Mouse (Mus musculus) G1E (cell line): Measurements from ENCODE around the gene Tbc1d1. TPM values are rescaled to one million over a fixed set of nuclear protein-coding genes. Genes with fewer than 3 reads are reported as not detected.

Source experiments
- ATAC-seq: 2 replicates; pipeline ENCODE4 v1.8.0; 2016; ENCODE audit warnings: mild to moderate bottlenecking; ENCODE audit not compliant: insufficient number of reproducible peaks, poor library complexity, low FRiP score, severe bottlenecking; ENCODE audit errors: extremely low read depth
- DNase-seq: peaks from one replicate; pipeline ENCODE4 v3.0.0; 2012; ENCODE audit warnings: low spot score
- H3K27me3 ChIP-seq: 2 replicates; pipeline ENCODE4 v1.6.1; 2012; ENCODE audit warnings: mild to moderate bottlenecking, low read length, inconsistent platforms; ENCODE audit not compliant: insufficient read depth
- H3K36me3 ChIP-seq: replicated peaks from 2 replicates; pipeline ENCODE3; 2012; ENCODE audit warnings: mild to moderate bottlenecking, inconsistent platforms
- H3K4me1 ChIP-seq: 2 replicates; pipeline ENCODE4 v1.6.1; 2012; ENCODE audit warnings: low read depth, low read length, inconsistent platforms, mixed read lengths; ENCODE audit not compliant: insufficient read depth
- H3K4me3 ChIP-seq: 2 replicates; pipeline ENCODE4 v1.5.1; 2012; ENCODE audit warnings: low read depth, mild to moderate bottlenecking, inconsistent platforms, low read length, moderate library complexity, mixed read lengths
- H3K9me3 ChIP-seq: replicated peaks from 2 replicates; pipeline ENCODE4 v1.6.1; 2012; ENCODE audit warnings: inconsistent platforms
- CTCF ChIP-seq: IDR thresholded peaks from 2 replicates; pipeline ENCODE4 v1.5.1; 2012; ENCODE audit warnings: low read depth, low read length, inconsistent platforms, mixed read lengths
- GATA1 ChIP-seq: IDR thresholded peaks from 2 replicates; pipeline ENCODE4 v1.6.1; 2012; ENCODE audit warnings: borderline replicate concordance, low read length, inconsistent platforms, mixed read lengths
- GATA2 ChIP-seq: IDR thresholded peaks from 2 replicates; pipeline ENCODE4 v1.6.1; 2012; ENCODE audit warnings: low read depth, low read length, inconsistent platforms, borderline replicate concordance
- POLR2AphosphoS5 ChIP-seq: IDR thresholded peaks from 2 replicates; pipeline ENCODE4 v1.6.1; 2012; ENCODE audit warnings: low read depth, low read length, inconsistent platforms; ENCODE audit not compliant: insufficient replicate concordance
- TAL1 ChIP-seq: conservative IDR thresholded peaks from 2 replicates; pipeline ENCODE4 v1.6.1; 2012; ENCODE audit warnings: low read depth, low read length, inconsistent platforms, mixed read lengths
- polyA plus RNA-seq: library from polyadenylated mRNA; stranded (reverse); fragments of >175 nt; gene quantifications from 2 replicates; pipeline ENCODE4 v1.2.3, GENCODE M21; 2012
- total RNA-seq, 2 experiments: library from RNA; stranded (forward) in 1 of 2; stranded (reverse) in 1 of 2; fragments of 200-1000 nt in 1 of 2; fragments of >200 nt in 1 of 2; fragmentation: Nextera tagmentation in 1 of 2; gene quantifications; 2 replicates each; pipeline ENCODE4 v1.2.3; 2014 to 2017

The Tbc1d1 gene
- total and polyA plus RNA-seq, 3 experiments = 4.2 to 17.3 (median 11.7) TPM

DNA sequence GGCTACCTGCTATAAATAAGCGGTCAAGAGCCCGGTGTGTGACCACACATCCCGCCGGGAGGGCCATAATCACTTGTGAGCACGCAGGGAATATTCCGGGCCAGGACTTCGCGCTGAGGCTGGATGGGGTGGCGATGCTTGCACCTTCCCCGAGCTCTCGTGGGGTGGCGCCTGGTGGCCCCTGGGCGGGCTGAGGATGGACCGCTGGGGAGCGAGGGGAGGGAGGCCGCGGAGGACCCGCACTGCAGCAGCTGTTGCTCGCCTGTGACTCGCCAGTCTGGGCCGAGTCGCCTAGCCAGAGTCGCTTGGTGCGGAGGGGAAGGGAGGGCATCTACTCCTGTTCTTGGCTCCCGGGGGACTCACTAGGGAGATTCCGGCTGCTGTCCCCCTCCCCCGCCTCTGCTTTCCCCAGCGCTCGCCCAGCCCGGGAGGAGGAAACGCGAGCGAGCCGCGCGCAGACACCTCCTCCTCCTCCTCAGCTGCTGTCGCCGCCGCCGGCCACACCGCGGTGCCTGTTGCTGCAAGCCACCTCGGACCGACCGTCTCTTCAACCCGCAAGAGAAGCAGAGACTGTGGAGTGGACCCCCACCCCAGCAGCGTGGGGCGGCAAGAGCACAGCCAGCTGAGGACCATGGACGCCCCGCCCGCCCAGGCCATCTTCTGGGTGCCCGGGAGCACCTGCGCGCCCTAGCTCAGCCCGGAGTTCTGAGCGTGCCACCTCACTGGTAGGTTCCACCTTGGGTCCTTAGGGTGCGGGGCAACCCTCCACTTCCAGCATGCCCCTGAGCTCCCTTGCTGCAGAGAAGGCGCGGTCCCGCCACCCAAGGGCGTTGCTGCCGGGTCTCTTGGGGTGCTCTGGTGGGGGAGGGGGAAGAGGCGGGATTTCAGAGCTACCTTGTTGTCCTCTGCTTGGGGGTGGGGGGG is 3.9 kb downstream of the Tbc1d1 start:
- Histone ChIP-seq H3K9me3 (no peaks in the 10 kb centered on the region), H3K4me1 (peaks cover 13% of the 10 kb centered on the region), H3K36me3 (no peaks in the 10 kb centered on the region), H3K27me3 (peaks cover 37% of the 10 kb centered on the region), H3K4me3 (peak overlapping the region; percentile 35)
- DNase-seq (no peak), ATAC-seq (no peak)
- TF ChIP-seq GATA1 (no peak), CTCF (no peak), TAL1 (no peak), GATA2 (no peak), POLR2AphosphoS5 (no peak)

DNA sequence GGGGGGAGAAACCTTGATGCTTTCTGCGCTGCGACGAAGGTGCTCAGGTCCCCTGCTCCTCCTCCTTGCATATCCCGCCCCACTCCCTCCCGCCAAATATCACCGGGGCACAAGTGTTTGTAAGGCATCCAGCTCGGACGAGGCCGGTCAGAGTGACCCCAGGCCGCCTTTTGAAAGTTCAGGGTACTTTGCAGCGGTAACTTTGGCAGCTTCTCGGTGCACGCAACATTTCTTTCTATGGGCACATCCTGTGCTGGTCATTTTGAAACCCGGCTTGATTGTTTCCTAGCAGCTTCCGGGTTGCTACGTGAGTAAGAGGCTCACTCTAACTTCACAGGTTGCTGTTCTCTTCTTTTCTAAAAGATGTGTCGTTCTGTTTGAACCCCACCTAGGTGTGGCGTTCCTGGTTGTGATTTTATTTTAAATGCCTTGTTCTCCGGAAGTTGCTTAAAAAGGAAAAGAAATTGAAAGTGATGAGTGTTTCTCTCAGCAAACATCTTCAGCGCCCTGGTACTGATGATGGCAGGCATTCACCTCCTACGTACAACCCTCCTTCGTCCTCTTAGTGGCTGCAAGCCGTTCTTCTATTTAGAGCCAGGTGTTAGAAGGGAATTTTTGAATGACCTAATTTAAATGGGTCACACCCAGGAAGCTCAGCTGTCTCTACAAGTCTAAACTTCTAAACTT is 4.7 kb downstream of the Tbc1d1 start:
- no peaks in the 10 kb centered on the region for H3K9me3 ChIP-seq
- no peak for ATAC-seq
- H3K36me3 ChIP-seq = no peaks in the 10 kb centered on the region
- peak overlapping the region; percentile 35 for H3K4me3 ChIP-seq
- TF ChIP-seq GATA1 (no peak), POLR2AphosphoS5 (no peak), TAL1 (no peak), GATA2 (no peak), CTCF (no peak)
- H3K4me1 ChIP-seq = peaks cover 13% of the 10 kb centered on the region
- peaks cover 35% of the 10 kb centered on the region for H3K27me3 ChIP-seq
- DNase-seq = no peak

DNA sequence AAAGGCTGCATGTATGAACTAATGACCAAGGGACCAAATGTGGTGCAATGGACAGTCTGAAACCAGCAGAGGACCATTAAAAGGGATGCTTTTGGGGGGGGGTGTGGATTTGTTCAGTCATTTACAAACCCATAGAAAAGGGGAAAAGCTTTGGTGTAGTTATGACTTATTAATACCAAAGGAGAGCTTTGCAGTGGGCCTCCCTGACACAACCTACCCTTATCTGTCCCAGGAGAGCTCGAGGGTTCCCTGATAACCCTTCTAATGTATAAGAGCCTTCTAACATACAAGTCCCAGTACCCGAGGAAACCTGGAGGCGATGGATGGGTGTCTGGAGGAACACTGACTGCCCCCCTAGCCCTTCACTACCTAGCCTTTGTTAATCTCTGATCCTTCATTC is 5.8 kb downstream of the Tbc1d1 start:
- no peaks in the 10 kb centered on the region for H3K9me3 ChIP-seq
- ATAC-seq = no peak
- peaks cover 5% of the 10 kb centered on the region; the same call in 1 of the 2 replicates for H3K4me1 ChIP-seq
- no peak for TF ChIP-seq CTCF
- TF ChIP-seq GATA2 = no peak
- TF ChIP-seq TAL1 = no peak
- TF ChIP-seq GATA1 = no peak
- TF ChIP-seq POLR2AphosphoS5 = no peak
- no peaks in the 10 kb centered on the region for H3K36me3 ChIP-seq
- peaks cover 30% of the 10 kb centered on the region for H3K27me3 ChIP-seq
- H3K4me3 ChIP-seq = no peak overlapping the region
- no peak for DNase-seq

- H3K9me3 ChIP-seq = no peaks in the 10 kb centered on the region
- peaks cover 30% of the 10 kb centered on the region for H3K27me3 ChIP-seq
- H3K4me3 ChIP-seq = no peak overlapping the region
- DNase-seq = no peak
- no peaks in the 10 kb centered on the region for H3K36me3 ChIP-seq
- H3K4me1 ChIP-seq = peaks cover 5% of the 10 kb centered on the region; the same call in 1 of the 2 replicates
- TF ChIP-seq TAL1 (no peak), GATA1 (no peak), POLR2AphosphoS5 (no peak), GATA2 (no peak), CTCF (no peak)
- ATAC-seq = no peak
Observed at GRCm38 (mm10) chr5:64162582-64162981, 6.5 kb downstream of the Tbc1d1 start.

DNA sequence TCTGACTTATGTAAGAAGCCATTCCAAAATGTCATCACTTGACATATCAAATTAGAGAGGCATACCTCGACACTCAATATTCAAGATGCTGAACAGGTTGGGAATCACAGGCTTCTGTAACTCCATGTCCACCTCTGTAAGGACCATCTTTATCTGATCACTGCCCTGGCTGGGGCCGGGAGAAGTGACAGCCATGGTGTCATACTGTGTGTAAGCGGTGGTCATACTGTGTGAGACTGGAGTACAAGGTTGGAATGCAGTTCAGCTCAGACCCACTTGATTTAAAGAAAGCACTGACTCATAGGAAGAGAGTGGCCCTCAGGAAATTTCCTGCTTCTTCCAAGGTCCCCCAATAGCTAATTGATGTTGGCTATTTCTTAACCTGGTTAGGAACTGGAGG is 8.3 kb downstream of the Tbc1d1 start:
- ATAC-seq = no peak
- H3K36me3 ChIP-seq = no peaks in the 10 kb centered on the region
- peaks cover 19% of the 10 kb centered on the region for H3K27me3 ChIP-seq
- no peak for TF ChIP-seq CTCF
- no peak for TF ChIP-seq POLR2AphosphoS5
- no peak for TF ChIP-seq GATA1
- no peak for TF ChIP-seq TAL1
- no peak for TF ChIP-seq GATA2
- H3K4me1 ChIP-seq = peaks cover 5% of the 10 kb centered on the region; the same call in 1 of the 2 replicates
- no peak for DNase-seq
- H3K4me3 ChIP-seq = no peak overlapping the region
- H3K9me3 ChIP-seq = no peaks in the 10 kb centered on the region

- no peak for ATAC-seq
- no peaks in the 10 kb centered on the region for H3K36me3 ChIP-seq
Observed at GRCm38 (mm10) chr5:64165826-64166225, 9.7 kb downstream of the Tbc1d1 start.

More at GRCm38 (mm10) chr5:64165826-64166225, 9.7 kb downstream of the Tbc1d1 start:
- Histone ChIP-seq H3K9me3 (no peaks in the 10 kb centered on the region), H3K4me1 (no peaks in the 10 kb centered on the region), H3K27me3 (peaks cover 5% of the 10 kb centered on the region; the same call in 1 of the 2 replicates), H3K4me3 (no peak overlapping the region)
- DNase-seq = no peak
- TF ChIP-seq POLR2AphosphoS5 (no peak), GATA2 (no peak), GATA1 (no peak), CTCF (no peak), TAL1 (no peak)
